Mouse (Mus musculus): ENCODE results near the gene Lingo2. TPM values are rescaled to one million over a fixed set of nuclear protein-coding genes. Genes with fewer than 3 reads are reported as not detected.

Lingo2 gene
- polyA plus RNA-seq, 1 experiment from 2014 or later: 0.54 TPM

DNA sequence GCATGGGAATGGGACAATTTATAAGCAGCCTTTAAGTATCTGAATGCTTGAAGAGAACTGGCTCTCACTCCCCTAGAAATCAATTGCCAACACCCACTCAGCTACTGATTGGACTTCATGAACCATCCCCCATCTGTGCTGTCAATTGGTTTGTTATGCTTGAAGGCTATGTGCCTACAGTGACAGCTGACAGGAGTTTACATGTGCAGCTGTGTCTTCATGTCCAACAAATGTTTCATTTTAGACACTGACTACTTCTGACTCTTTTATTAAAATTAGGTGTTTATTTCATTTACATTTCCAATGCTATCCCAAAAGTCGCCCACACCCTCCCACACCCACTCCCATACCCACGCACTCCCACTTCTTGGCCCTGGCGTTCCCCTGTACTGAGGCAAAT lies 516.3 kb downstream of the Lingo2 start:
- no peak overlapping the region for H3K27ac ChIP-seq
- H3K4me1 ChIP-seq: no peaks in the 10 kb centered on the region
- no peak overlapping the region for H3K4me3 ChIP-seq
- DNase-seq (ENCODE audit: low spot score): no peak
- H3K36me3 ChIP-seq: no peaks in the 10 kb centered on the region
- no peaks in the 10 kb centered on the region for H3K27me3 ChIP-seq (ENCODE audit: low read depth, poor library complexity, severe bottlenecking)
- H3K9me3 ChIP-seq (replicated peaks): no peaks in the 10 kb centered on the region
- WGBS: 98% methylated on average over 3 of the region's 3 CpGs

DNA sequence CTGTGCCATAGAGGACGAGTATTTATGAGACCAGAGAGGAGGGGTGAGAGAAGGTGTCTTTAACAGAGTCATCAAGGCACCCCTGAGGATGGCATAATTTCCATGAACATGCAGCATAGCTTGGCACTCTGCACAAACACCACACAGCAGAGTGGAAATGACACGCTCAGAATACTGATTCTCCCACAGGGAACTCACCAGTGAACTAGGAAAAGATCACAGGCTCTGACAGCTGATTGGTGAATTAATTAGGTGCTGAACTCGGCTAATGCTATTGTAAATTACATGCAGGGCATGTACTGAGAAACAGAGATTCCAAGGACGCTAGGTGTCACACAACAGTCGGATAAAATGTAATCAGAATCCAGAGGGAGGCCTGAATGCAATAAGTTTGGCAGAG lies 525.4 kb downstream of the Lingo2 start:
- H3K27ac ChIP-seq: no peak overlapping the region
- no peaks in the 10 kb centered on the region for H3K4me1 ChIP-seq
- no peaks in the 10 kb centered on the region for H3K9me3 ChIP-seq (replicated peaks)
- H3K36me3 ChIP-seq: no peaks in the 10 kb centered on the region
- DNase-seq (ENCODE audit: low spot score): no peak
- H3K27me3 ChIP-seq (ENCODE audit: low read depth, poor library complexity, severe bottlenecking): no peaks in the 10 kb centered on the region
- no peak overlapping the region for H3K4me3 ChIP-seq
- WGBS: 75% methylated on average over 5 of the region's 5 CpGs

DNA sequence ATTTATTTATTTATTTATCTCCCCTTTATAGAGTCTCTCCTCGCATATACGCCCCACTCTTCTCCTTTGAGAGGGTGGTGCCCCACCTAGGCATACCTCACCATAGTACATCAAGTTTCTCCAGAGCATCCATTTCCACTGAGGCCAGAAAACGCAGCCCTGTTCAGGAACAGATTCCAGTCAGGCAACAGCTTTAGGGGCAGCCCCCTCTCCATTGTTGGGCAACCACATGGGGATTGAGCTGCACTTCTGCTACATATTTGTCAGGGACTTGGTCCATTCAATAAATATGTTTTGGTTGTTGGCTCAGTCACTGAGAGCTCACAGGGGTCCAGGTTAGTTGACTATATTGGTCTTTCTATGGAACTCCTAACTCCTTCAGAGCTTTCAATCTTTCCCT lies 544.2 kb downstream of the Lingo2 start:
- no peaks in the 10 kb centered on the region for H3K4me1 ChIP-seq
- no peak for DNase-seq (ENCODE audit: low spot score)
- H3K27me3 ChIP-seq (ENCODE audit: low read depth, poor library complexity, severe bottlenecking): no peaks in the 10 kb centered on the region
- no peaks in the 10 kb centered on the region for H3K9me3 ChIP-seq (replicated peaks)
- no peak overlapping the region for H3K4me3 ChIP-seq
- WGBS: 97% methylated on average over 3 of the region's 3 CpGs
- H3K36me3 ChIP-seq: no peaks in the 10 kb centered on the region
- H3K27ac ChIP-seq: no peak overlapping the region

- Histone ChIP-seq H3K27me3 (ENCODE audit: low read depth, poor library complexity, severe bottlenecking) (no peaks in the 10 kb centered on the region), H3K9me3 (replicated peaks) (no peaks in the 10 kb centered on the region), H3K36me3 (no peaks in the 10 kb centered on the region), H3K27ac (no peak overlapping the region), H3K4me1 (no peaks in the 10 kb centered on the region), H3K4me3 (no peak overlapping the region)
- 82% methylated on average over 3 of the region's 3 CpGs for WGBS
- no peak for DNase-seq (ENCODE audit: low spot score)
Observed at GRCm38 (mm10) chr4:36368925-36369324, 582.6 kb downstream of the Lingo2 start.

DNA sequence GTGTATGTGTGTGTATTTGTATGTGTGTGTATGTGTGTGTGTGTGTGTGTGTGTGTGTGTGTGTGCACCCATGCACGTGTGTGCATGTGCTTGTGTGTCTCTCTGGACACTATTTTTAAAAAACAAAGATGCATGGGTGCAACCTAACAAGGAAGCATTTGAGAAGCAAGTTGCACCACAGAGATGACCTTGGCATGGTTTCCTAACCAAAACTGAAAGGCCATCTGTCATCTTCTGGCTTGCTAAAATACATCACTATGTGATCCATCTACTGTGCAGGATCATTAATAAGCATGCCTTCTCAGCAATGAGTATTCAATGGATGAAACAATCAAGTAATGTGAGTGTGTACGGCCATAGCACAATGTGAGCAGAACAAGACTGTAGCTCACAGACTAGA lies 597.1 kb downstream of the Lingo2 start:
- no peaks in the 10 kb centered on the region for H3K27me3 ChIP-seq (ENCODE audit: low read depth, poor library complexity, severe bottlenecking)
- no peak overlapping the region for H3K4me3 ChIP-seq
- H3K9me3 ChIP-seq (replicated peaks): no peaks in the 10 kb centered on the region
- H3K27ac ChIP-seq: no peak overlapping the region
- no peaks in the 10 kb centered on the region for H3K36me3 ChIP-seq
- DNase-seq (ENCODE audit: low spot score): no peak
- WGBS: 72% methylated on average over 2 of the region's 2 CpGs
- no peaks in the 10 kb centered on the region for H3K4me1 ChIP-seq

- H3K9me3 ChIP-seq (replicated peaks): no peaks in the 10 kb centered on the region
- DNase-seq (ENCODE audit: low spot score): no peak
- no peak overlapping the region for H3K4me3 ChIP-seq
- no peaks in the 10 kb centered on the region for H3K36me3 ChIP-seq
- 89% methylated on average over 1 of the region's 1 CpGs for WGBS
- no peaks in the 10 kb centered on the region for H3K4me1 ChIP-seq
- no peaks in the 10 kb centered on the region for H3K27me3 ChIP-seq (ENCODE audit: low read depth, poor library complexity, severe bottlenecking)
- H3K27ac ChIP-seq: no peak overlapping the region
Observed at GRCm38 (mm10) chr4:36331741-36332140, 619.8 kb downstream of the Lingo2 start.

DNA sequence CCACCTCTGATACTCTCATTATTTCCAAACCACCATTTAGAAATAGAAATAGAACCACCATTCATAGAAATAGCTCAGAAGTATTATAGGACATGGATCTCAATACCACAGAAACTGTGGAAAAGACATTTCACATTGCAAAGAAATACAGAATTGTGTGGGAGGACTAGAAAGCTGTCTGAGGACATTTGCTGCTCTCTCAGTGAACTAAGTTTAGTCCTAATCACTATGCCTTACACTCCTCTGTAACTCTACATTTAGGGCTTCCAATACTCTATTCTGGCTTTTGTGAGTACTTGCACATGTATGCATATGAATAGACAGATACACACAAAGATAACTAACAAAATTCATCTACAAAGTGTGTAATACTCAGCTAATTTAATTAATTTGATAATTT lies 625.9 kb downstream of the Lingo2 start:
- no peak overlapping the region for H3K4me3 ChIP-seq
- H3K27me3 ChIP-seq (ENCODE audit: low read depth, poor library complexity, severe bottlenecking): no peaks in the 10 kb centered on the region
- H3K9me3 ChIP-seq (replicated peaks): no peaks in the 10 kb centered on the region
- H3K4me1 ChIP-seq: no peaks in the 10 kb centered on the region
- no peaks in the 10 kb centered on the region for H3K36me3 ChIP-seq
- DNase-seq (ENCODE audit: low spot score): no peak
- H3K27ac ChIP-seq: no peak overlapping the region

GRCm38 (mm10) chr4:36313067-36313466 lies 638.5 kb downstream of the Lingo2 start:
- Histone ChIP-seq H3K4me3 (no peak overlapping the region), H3K36me3 (no peaks in the 10 kb centered on the region), H3K4me1 (no peaks in the 10 kb centered on the region), H3K27me3 (ENCODE audit: low read depth, poor library complexity, severe bottlenecking) (no peaks in the 10 kb centered on the region), H3K9me3 (replicated peaks) (no peaks in the 10 kb centered on the region), H3K27ac (no peak overlapping the region)
- no peak for DNase-seq (ENCODE audit: low spot score)
- 89% methylated on average over 2 of the region's 2 CpGs for WGBS

DNA sequence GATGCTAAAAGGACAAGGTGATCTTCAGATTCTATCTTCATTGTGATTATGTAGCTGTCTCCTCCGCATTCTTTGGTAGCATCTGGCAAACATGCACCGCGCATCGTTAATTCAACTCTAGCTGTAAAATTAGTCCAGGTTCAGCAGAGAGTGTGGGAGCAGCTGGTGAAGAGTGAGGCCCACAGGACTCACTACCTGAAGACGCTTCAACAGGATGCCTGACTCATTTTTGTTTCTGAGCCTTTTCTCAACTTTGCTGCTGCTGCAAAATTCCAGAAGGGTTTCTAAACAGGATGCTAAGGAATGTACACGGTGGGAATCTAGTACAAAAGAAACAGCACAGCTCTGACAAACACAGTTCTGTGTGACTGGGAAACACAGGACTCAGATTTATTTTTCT lies 640.1 kb downstream of the Lingo2 start:
- no peak for DNase-seq (ENCODE audit: low spot score)
- Histone ChIP-seq H3K27ac (no peak overlapping the region), H3K36me3 (no peaks in the 10 kb centered on the region), H3K9me3 (replicated peaks) (no peaks in the 10 kb centered on the region), H3K4me1 (no peaks in the 10 kb centered on the region), H3K4me3 (no peak overlapping the region), H3K27me3 (ENCODE audit: low read depth, poor library complexity, severe bottlenecking) (no peaks in the 10 kb centered on the region)
- WGBS: 92% methylated on average over 6 of the region's 6 CpGs

DNA sequence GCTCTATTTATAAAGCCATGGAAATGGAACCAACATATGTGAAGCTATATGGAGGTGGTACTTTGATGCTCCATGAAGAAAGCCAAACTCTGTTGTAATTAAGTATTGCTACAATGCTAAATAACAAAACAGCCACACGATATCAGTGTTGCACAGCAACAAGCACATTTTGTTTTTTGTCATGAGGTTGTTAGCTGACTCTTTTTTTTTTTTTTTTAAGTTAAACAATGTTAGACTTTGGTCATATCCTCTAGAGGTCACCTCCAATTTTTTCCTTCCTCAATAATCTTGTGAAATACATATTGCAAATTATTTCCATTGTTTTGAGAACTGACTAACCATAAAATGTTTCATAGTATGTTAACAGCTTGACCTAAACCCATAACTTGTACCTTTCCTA lies 646.3 kb downstream of the Lingo2 start:
- H3K9me3 ChIP-seq (replicated peaks): no peaks in the 10 kb centered on the region
- H3K27ac ChIP-seq: no peak overlapping the region
- H3K27me3 ChIP-seq (ENCODE audit: low read depth, poor library complexity, severe bottlenecking): no peaks in the 10 kb centered on the region
- no peak overlapping the region for H3K4me3 ChIP-seq
- no peaks in the 10 kb centered on the region for H3K36me3 ChIP-seq
- 88% methylated on average over 1 of the region's 1 CpGs for WGBS
- H3K4me1 ChIP-seq: no peaks in the 10 kb centered on the region
- DNase-seq (ENCODE audit: low spot score): no peak

GRCm38 (mm10) chr4:36289701-36290053 lies 661.9 kb downstream of the Lingo2 start:
- no peak overlapping the region for H3K4me3 ChIP-seq
- no peaks in the 10 kb centered on the region for H3K36me3 ChIP-seq
- H3K9me3 ChIP-seq (replicated peaks): no peaks in the 10 kb centered on the region
- no peaks in the 10 kb centered on the region for H3K4me1 ChIP-seq
- no peak overlapping the region for H3K27ac ChIP-seq
- DNase-seq (ENCODE audit: low spot score): no peak
- no peaks in the 10 kb centered on the region for H3K27me3 ChIP-seq (ENCODE audit: low read depth, poor library complexity, severe bottlenecking)
- WGBS: 89% methylated on average over 8 of the region's 8 CpGs

DNA sequence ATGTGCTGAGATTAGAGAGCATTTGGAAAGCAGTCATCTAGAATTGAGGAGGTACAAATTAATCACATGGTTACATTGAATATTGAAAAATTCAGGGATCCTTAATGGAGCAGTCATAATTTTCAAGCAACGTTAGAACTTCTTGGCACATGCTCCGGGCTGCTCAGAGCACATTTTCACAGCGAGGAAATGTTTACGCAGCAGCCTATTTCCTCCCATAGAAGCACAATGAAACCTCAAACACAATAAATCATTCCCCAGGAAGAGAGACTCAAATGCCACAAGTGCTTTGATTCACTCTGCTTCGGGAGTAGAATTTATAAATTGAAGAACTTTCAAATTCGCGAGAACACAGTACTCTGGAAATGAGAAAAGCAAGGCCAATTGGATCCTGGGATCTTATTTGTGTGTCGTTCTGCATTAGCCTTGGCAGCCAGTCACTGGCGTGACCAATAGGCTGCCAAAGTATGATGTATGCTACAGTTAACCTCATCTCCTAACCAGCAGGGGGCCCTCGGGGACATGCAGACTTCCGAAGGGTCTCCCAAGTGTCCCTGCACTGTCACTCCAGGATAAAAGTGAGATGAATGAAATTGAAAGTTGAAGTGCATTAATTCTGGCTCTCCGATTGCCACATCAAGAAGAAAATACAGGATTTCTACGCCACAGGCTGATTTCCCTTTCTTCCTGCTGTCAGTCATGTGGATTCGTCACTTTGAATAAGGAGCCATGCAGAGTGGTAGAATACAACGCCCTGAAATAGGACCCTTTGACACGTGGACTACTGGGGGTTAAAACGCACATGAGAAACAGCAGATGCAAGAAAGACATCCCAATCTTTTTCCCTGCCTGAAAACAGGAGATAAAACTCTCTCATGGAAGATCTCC lies 662.5 kb downstream of the Lingo2 start:
- Histone ChIP-seq H3K4me1 (no peaks in the 10 kb centered on the region), H3K27me3 (ENCODE audit: low read depth, poor library complexity, severe bottlenecking) (no peaks in the 10 kb centered on the region), H3K36me3 (no peaks in the 10 kb centered on the region), H3K9me3 (replicated peaks) (no peaks in the 10 kb centered on the region), H3K27ac (no peak overlapping the region), H3K4me3 (no peak overlapping the region)
- 49% methylated on average over 17 of the region's 17 CpGs for WGBS
- peak; percentile 47 for DNase-seq (ENCODE audit: low spot score)

DNA sequence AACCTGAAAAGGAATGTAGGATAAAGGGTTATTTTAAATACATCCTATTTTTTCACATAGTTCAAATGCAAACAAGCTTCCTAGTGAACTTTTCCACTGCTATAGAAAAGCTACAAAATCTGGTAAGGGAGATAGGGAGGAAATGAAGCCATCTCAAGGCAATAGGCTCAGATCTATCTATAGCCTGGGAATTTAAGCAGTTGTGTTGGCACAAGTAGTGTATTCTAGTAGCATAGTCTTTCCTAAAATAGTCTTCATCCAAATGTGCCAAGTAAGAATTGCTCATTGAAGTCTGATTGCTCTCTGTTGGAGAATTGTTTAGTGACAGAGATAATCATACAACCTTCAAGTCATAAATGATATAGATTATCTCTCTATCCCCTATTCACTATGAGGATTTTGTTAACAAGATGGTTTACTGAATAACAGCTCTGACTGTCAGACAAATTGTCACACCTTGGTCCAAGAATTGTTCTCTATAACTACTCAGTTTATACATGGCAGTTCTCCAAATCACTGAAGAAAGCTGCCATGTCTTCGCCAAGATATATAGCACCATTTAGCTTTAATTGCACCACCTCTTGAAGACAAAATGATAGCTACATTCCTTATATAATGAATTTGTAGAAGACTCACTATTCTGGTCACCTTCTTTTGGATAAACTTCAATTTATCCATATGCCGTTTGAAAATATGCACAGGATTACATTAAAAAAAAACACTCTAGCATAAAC lies 688.9 kb downstream of the Lingo2 start:
- H3K27me3 ChIP-seq (ENCODE audit: low read depth, poor library complexity, severe bottlenecking): no peaks in the 10 kb centered on the region
- WGBS: 94% methylated on average over 2 of the region's 2 CpGs
- no peaks in the 10 kb centered on the region for H3K36me3 ChIP-seq
- H3K9me3 ChIP-seq (replicated peaks): no peaks in the 10 kb centered on the region
- no peak for DNase-seq (ENCODE audit: low spot score)
- H3K4me1 ChIP-seq: no peaks in the 10 kb centered on the region
- H3K27ac ChIP-seq: no peak overlapping the region
- no peak overlapping the region for H3K4me3 ChIP-seq

All from limb, embryonic 10.5 days (tissue).